Mouse (Mus musculus) left cerebral cortex, postnatal 36 days (tissue): ENCODE measurements around the gene Hccs. TPM values are rescaled to one million over a fixed set of nuclear protein-coding genes. Genes with fewer than 3 reads are reported as not detected.
"Not testable (repeated sequence)": the region's sequence is repeated elsewhere in the genome, so short reads cannot be mapped to it uniquely, and the experiment has no call there.

Experiments
- DNase-seq, 2 experiments: peaks; one replicate each; pipeline ENCODE4 v3.0.0; 2021 to 2022; ENCODE audit warnings: low spot score in 2 of 2, mixed read lengths in 1 of 2
- intact Hi-C: fragments of 180-260 bp; cut with DNase I; formaldehyde crosslinking; loops from one replicate; pipeline ENCODE4 v1.15.1; 2025
- total RNA-seq, 2 experiments: library from RNA; stranded (reverse); gene quantifications; 2 replicates each; pipeline ENCODE4 v1.2.3; 2021

The Hccs gene
- 10 to 100 TPM; 22.2 to 25.2 TPM for total RNA-seq

- intact Hi-C loops, result loop anchor here (5.0 to 10.0 kb wide), 2 partner anchors 55 to 667 kb away; no protein-coding TSS in a partner anchor
- DNase-seq, result peak; percentile 84 to 86
Measured at GRCm38 (mm10) chrX:169319945-169320667, at the start of gene Hccs. Gene Hccs (minus strand): TSS chrX:169320372.

DNA sequence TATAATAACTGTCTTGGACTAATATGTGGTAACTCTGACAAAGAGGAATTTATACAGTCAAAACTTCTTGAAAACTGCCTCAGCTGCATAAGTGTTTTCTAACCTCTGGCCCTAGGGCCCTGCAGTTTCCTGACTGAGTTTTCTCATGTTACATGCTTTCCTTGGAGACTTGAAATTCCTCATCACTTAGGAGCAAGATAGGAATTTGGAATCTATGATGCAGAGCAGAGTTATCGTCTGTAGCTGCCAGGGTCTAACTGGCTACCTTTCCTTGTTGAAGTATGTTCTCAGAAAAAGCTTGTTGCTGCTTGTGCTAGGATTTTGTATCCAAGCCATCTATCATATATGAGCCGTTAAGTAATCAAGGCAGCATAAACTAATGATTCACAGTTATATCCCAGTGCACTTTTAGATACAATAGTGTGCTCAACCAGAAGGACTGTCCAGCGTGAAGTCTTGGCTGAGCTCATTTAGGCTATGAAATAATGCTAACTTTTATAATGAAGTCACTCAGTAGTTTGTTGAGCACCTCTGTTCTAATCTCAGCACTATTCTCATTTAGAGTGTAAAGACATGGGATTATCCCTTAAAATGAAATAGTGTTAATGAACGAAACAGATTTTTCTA is 37.1 kb upstream of the Hccs start:
- no peak for DNase-seq
- intact Hi-C loops, result no loop called here

DNA sequence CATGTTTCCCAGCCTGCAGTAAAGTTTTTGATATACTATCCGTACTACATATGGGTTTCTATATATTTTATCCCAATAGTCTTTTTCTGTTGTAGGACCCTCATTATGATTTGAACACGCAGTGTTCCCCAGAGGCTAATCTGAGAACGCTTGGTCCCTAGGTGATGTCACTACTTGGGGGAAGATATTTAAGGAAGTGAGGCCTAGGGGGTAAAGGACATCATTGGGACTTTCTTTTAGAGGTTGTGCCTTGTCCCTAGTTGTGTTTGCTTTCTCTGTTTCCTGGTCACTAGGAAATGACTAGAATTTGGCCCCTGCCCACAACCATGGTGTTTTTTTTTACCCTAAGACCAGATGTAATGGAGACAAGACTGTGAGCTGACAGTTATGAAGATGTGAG is 18.0 kb upstream of the Hccs start:
- no peak for DNase-seq
- intact Hi-C loops, result loop anchor here (10.0 kb wide), 2 partner anchors 457 to 537 kb away; no protein-coding TSS in a partner anchor

DNA sequence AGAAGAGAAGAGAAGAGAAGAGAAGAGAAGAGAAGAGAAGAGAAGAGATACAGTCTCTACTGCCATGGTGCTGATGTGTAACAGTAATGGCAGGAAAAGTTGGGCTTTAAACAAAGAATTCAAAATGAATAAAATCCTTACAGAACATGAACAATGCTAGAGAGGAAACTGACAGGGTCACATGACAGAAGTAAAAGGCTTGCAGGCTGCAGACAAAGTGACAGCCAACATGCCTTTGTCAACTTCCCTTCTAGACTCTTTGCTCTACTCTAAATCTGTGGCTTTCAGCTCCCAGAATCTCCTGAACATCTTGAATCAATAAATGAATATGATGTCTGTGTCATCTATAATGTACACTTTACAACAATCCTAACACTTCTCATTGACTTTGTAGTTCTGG is 17.4 kb upstream of the Hccs start:
- no peak for DNase-seq
- intact Hi-C loops, result loop anchor here (10.0 kb wide), 2 partner anchors 457 to 537 kb away; no protein-coding TSS in a partner anchor

DNA sequence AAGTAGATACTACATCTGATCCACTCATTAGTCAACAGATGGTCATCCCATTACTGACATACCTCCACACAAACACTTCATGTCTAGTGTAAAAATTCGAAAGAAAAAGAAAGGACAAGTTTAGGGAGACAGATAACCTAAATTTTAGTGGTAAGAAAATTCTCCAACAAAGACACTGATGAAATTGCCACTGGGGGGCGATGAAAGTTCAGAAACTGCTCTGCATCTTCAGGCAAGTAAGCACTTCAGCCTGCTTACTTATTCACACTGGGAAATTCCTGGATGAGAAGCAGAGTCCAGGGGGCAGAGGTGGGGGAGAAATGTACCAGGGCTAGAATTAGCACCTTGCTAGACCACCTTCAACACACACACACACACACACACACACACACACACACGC is 12.1 kb upstream of the Hccs start:
- intact Hi-C loops, result loop anchor here (5.0 to 10.0 kb wide), 3 partner anchors 463 to 650 kb away; no protein-coding TSS in a partner anchor
- peak; percentile 11 to 30 for DNase-seq

DNA sequence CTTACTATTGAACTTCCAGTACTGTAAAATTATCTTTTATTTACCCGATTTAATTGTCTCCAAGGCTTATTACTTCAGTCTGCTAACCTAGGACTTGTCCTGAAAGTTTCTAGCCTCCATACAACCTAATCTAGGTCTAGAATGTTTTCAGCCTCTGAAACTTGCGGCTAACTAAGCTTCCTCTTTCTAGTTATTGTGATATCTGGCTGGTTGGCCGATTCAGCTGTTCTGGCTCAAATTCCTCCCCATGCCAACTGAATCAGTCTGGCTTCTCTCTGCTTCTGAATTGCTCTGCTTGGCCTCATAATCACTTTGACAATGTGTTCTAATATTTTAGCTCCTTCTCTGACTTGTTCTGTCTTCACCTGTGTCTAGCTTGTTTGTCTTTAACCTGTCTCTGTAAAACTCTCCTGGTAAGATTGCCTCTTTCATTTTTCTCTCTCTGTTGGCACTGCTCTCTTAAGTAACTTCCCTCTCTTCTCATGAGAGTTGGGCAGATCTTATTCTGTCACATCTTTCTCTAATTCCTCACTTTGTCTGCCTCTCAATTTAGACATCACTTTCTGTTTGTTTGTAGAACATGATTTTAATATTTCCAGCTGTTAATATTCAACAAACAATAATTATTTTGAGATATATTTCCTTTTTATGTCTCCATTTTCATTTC is 5.9 kb upstream of the Hccs start:
- intact Hi-C loops, result no loop called here
- no peak for DNase-seq

- intact Hi-C loops, result loop anchor here (5.0 kb wide), 1 partner anchor 667 kb away; no protein-coding TSS in a partner anchor
- DNase-seq, result not testable (repeated sequence)
Measured at GRCm38 (mm10) chrX:169320668-169321005, 465 bp upstream of the Hccs start.

DNA sequence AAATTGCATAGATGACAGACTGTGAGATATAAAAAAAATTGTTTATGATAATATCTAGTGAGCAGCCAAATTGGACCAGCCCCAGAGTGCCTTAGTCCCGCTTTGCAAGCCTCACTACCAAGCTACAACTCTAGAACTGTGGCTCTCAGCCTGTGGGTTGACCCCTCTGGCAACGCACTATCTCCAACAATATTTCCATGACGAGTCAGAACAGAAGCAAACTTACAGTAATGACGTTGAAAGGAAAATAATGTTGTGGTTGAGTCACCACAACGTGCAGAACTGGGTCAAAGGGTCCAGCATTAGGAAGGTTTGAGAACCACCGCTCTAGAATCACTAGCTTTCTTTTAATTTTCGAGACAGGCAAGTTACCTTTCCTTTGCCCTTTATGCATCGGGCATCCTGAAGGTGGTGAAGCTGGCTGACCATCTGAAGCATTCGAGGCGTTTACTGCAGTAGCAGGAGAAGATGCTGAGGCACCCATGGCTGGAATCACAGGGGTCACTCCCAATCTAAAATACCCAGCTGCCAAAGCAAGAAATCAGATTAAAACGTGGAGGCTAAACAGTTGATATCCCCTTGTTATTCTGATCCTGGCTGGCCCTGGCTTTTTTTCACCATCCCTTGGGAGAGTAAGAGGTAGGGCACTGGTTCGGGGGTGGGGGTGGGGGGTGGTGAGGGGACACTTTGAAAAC is 959 bp downstream of the Hccs start:
- intact Hi-C loops, result loop anchor here (10.0 kb wide), 1 partner anchor 56 kb away; no protein-coding TSS in a partner anchor

DNA sequence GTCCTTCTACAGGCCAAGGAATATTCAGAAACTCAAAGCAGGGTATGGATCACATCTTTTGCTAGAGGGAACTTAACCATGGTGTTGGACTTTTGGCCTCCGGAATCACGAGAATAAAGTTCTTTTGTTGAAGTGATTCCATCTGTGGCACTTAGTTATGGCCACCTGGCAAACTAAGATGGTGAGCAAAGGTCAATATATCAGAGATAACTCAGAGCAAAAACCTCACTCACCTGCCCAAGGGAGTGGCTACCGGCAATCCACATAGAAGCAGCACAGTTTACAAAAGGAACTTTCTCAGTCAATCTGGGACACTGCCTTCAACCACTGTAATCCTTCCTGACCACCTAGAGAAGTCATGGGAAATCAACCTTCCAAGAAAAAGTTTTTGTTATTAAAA is 11.6 kb downstream of the Hccs start:
- intact Hi-C loops, result loop anchor here (10.0 kb wide), 1 partner anchor 634 kb away; the partner anchor contains the start of gene Msl3
- DNase-seq, result no peak

More for the DNA sequence above, 959 bp downstream of the Hccs start:
- DNase-seq, result no peak

GRCm38 (mm10) chrX:169303945-169304344 is 16.2 kb downstream of the Hccs start:
- intact Hi-C loops, result loop anchor here (10.0 kb wide), 1 partner anchor 629 kb away; the partner anchor contains the start of gene Msl3
- peak in 1 of 2 experiments; percentile 9 for DNase-seq

DNA sequence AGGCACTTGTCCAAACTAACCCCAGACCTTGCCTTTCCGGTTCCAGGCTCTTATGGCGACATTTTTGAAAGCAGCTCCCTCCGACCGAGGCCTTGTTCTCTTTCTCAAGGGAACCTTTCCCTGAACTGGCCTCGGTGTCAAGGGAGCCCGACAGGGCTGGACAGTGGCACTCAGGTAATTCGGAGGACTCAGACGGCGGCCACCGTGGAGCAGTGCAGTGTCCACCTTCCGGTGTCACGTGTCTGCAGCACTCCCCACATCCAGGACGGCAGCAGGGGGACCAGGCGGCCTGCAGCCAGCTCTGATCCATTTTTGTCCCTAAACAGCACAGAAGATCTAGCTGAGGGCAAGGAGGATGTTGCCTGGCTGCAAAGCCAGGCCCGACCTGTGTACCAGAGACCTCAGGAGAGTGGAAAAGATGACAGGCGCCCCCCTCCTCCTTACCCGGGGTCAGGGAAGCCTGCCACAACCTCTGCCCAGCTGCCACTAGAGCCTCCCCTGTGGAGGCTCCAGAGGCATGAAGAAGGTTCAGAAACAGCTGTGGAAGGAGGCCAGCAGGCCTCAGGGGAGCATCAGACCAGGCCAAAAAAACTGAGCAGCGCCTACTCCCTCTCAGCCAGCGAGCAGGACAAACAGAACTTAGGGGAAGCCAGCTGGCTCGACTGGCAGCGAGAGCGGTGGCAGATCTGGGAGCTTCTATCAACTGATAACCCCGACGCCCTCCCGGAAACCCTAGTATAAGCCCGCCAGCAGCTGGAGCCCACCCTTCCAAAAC is 17.7 kb downstream of the Hccs start:
- DNase-seq, result no peak
- intact Hi-C loops, result loop anchor here (10.0 kb wide), 1 partner anchor 628 kb away; the partner anchor contains the start of gene Msl3

GRCm38 (mm10) chrX:169299579-169299978 is 20.6 kb downstream of the Hccs start:
- intact Hi-C loops, result loop anchor here (1.0 to 10.0 kb wide), 2 partner anchors 265 to 361 kb away; no protein-coding TSS in a partner anchor
- DNase-seq, result no peak

- intact Hi-C loops, result no loop called here
- DNase-seq, result no peak
Measured at GRCm38 (mm10) chrX:169263433-169264172, 56.6 kb downstream of the Hccs start.

DNA sequence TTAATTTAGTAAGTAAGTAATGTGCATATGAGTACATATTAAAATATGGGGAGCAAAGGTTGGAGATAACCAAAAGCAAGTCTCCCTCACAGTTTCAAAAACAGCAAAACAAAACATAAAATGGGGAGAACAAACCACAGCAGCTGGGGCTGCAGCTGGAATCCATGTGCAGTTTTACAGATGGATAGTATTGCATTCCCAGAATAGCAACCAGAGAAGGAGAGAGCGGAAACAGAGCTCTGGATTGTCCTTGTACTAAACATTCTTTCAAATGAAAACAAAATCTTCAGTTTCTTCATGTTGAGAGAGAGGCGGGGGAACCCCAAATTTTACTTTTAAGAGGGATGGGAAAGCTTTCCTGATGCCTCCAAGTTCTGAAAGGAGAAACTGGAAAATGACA is 58.0 kb downstream of the Hccs start:
- intact Hi-C loops, result no loop called here
- DNase-seq, result no peak

DNA sequence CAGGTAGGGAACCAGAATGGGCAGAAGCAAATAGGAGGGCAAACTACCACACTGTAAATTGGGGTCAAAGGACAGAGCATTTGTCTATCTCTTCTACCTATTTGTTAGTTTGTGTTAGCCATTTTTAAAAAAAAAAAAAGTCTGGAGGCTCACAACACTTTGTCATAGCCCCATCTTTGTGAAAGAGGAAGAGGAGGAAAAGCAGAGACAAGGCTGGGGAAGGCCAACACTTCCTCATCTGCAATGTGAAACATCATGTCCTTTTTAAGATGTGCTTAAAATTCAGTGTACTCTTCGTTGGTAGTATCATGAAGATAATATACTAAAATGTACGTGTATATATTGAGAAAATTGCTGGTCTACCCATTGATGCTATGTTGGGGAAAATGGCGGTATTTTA is 59.1 kb downstream of the Hccs start:
- DNase-seq, result no peak
- intact Hi-C loops, result no loop called here

DNA sequence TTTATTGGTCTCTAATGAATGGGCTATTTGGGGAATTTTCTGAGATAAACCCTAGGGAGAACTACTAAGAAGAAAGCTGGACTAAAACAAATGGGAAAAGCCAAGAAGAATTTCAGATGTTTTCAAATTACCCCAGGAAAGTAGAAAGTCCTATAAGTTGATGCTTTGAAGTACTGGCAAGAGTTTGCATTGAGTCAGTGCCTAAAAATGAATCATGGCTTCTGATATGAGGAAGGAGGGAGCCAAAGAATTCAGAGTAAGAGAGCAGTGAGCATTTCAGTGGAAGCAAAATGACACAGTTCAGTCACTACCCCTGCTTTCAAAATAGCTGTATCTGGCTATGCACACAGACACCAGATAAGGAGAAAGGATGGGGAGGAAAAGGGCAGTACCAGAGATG is 63.4 kb downstream of the Hccs start:
- intact Hi-C loops, result no loop called here
- no peak for DNase-seq

DNA sequence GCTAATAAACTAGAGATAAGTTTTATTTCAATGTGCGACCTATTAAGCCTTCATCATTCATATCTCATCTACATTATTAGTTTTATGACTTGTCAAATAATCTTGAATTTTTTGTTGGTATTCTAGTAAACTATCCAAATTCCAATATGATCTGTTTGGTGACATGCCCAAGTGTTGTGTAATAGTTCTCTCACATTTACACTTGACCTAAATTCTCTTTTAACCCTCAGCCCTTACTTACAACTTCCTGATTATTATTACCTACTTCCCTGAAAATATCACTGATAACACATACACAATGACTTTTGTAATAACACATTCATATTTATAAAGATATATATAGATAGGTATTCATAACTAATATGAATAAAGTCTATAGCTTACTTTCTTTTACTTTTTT is 64.3 kb downstream of the Hccs start:
- no peak for DNase-seq
- intact Hi-C loops, result no loop called here

GRCm38 (mm10) chrX:169222357-169223062 is 97.7 kb downstream of the Hccs start:
- no peak for DNase-seq
- intact Hi-C loops, result no loop called here
